ENCODE assay signal across 9 mouse cellular contexts in genomic region chr13:56600216-56600890, GRCm38 (mm10). TPM values are rescaled to one million over a fixed set of nuclear protein-coding genes. Genes with fewer than 3 reads are reported as not detected.
DNase-seq lines count a peak whose midpoint lies in the region; ATAC-seq lines count a peak whose summit lies in the region.
"Had no signal": no experiment of that assay in that cellular context is flagged by ENCODE, and none has a peak within 500 bp of the region (broad histone marks: within the 10 kb centered on the region; RNA-seq: fewer than 3 reads in every experiment).

No protein-coding gene starts in this region.

- H3K4me1 ChIP-seq in midbrain, embryonic 12.5 days: peaks cover 15% of the 10 kb centered on the region
- peaks cover 8% of the 10 kb centered on the region for H3K4me1 ChIP-seq in midbrain, embryonic 16.5 days (ENCODE audit: control insufficient read depth, insufficient read depth, low read length)
- H3K4me1 ChIP-seq in embryonic facial prominence, embryonic 15.5 days: peaks cover 46% of the 10 kb centered on the region
- peaks cover 8% of the 10 kb centered on the region for H3K4me1 ChIP-seq in midbrain, embryonic 11.5 days (ENCODE audit: control insufficient read depth, insufficient read depth, low read length)
- H3K4me1 ChIP-seq: liver, embryonic 13.5 days had no signal

- peak; percentile 60 for DNase-seq in heart, postnatal 25 days (ENCODE audit: low spot score)
- peak; percentile 57 for DNase-seq in lung, postnatal 10 days
- DNase-seq in right cerebral cortex, postnatal 36 days (ENCODE audit: low spot score in 2 of 2): no peak
- no peak for DNase-seq in midbrain, embryonic 11.5 days (ENCODE audit: low spot score, missing footprints)
- DNase-seq in frontal cortex, postnatal 36 days (ENCODE audit: low spot score in 2 of 2): no peak
- DNase-seq: liver, embryonic 13.5 days had no signal

- no peak overlapping the region for H3K4me2 ChIP-seq in midbrain, embryonic 12.5 days (replicated peaks)
- H3K4me2 ChIP-seq in midbrain, embryonic 16.5 days (ENCODE audit: low read length): no peak overlapping the region
- no peak overlapping the region for H3K4me2 ChIP-seq in embryonic facial prominence, embryonic 15.5 days (replicated peaks)
- no peak overlapping the region for H3K4me2 ChIP-seq in midbrain, embryonic 11.5 days
- H3K4me2 ChIP-seq: liver, embryonic 13.5 days had no signal

- H3K27ac ChIP-seq in midbrain, embryonic 12.5 days (replicated peaks): 0 out of 2 replicates have a peak overlapping the region, but pooled peaks have one; percentile 30
- H3K27ac ChIP-seq in midbrain, embryonic 16.5 days (ENCODE audit: low read length): no peak overlapping the region
- peak overlapping the region; percentile 84 for H3K27ac ChIP-seq in embryonic facial prominence, embryonic 15.5 days (replicated peaks)
- no peak overlapping the region for H3K27ac ChIP-seq in midbrain, embryonic 11.5 days (ENCODE audit: low read depth, low read length)
- H3K27ac ChIP-seq: liver, embryonic 13.5 days had no signal

- no peak overlapping the region for H3K9ac ChIP-seq in midbrain, embryonic 12.5 days (replicated peaks)
- H3K9ac ChIP-seq in midbrain, embryonic 16.5 days (ENCODE audit: low read depth, low read length): no peak overlapping the region
- no peak overlapping the region for H3K9ac ChIP-seq in embryonic facial prominence, embryonic 15.5 days
- no peak overlapping the region for H3K9ac ChIP-seq in midbrain, embryonic 11.5 days (ENCODE audit: low read length)
- H3K9ac ChIP-seq: liver, embryonic 13.5 days had no signal

- H3K36me3 ChIP-seq in midbrain, embryonic 12.5 days: no peaks in the 10 kb centered on the region
- no peaks in the 10 kb centered on the region for H3K36me3 ChIP-seq in midbrain, embryonic 16.5 days (ENCODE audit: control insufficient read depth, insufficient read depth, low read length)
- H3K36me3 ChIP-seq in embryonic facial prominence, embryonic 15.5 days: no peaks in the 10 kb centered on the region
- H3K36me3 ChIP-seq in midbrain, embryonic 11.5 days (ENCODE audit: control insufficient read depth, insufficient read depth, low read length): no peaks in the 10 kb centered on the region
- H3K36me3 ChIP-seq: liver, embryonic 13.5 days had no signal

- no peak for ATAC-seq in midbrain, embryonic 12.5 days (ENCODE audit: low FRiP score, low read depth)
- no peak for ATAC-seq in midbrain, embryonic 16.5 days
- ATAC-seq in embryonic facial prominence, embryonic 15.5 days (ENCODE audit: insufficient number of reproducible peaks, low FRiP score, low TSS enrichment, low read depth): no peak
- ATAC-seq in midbrain, embryonic 11.5 days (ENCODE audit: low FRiP score): no peak

- no peaks in the 10 kb centered on the region for H3K9me3 ChIP-seq in midbrain, embryonic 12.5 days
- H3K9me3 ChIP-seq in midbrain, embryonic 16.5 days (replicated peaks; ENCODE audit: control insufficient read depth, low read length, poor library complexity, severe bottlenecking): no peaks in the 10 kb centered on the region
- no peaks in the 10 kb centered on the region for H3K9me3 ChIP-seq in embryonic facial prominence, embryonic 15.5 days (replicated peaks)
- H3K9me3 ChIP-seq in midbrain, embryonic 11.5 days (ENCODE audit: control insufficient read depth, low read length): no peaks in the 10 kb centered on the region
- H3K9me3 ChIP-seq: liver, embryonic 13.5 days had no signal

- H3K27me3 ChIP-seq in midbrain, embryonic 12.5 days: peaks cover 16% of the 10 kb centered on the region; the same call in 1 of the 2 replicates
- no peaks in the 10 kb centered on the region for H3K27me3 ChIP-seq in midbrain, embryonic 16.5 days (ENCODE audit: control insufficient read depth, insufficient read depth, low read depth, low read length)
- H3K27me3 ChIP-seq in embryonic facial prominence, embryonic 15.5 days: no peaks in the 10 kb centered on the region
- no peaks in the 10 kb centered on the region for H3K27me3 ChIP-seq in midbrain, embryonic 11.5 days (ENCODE audit: control insufficient read depth, insufficient read depth, low read length)
- H3K27me3 ChIP-seq: liver, embryonic 13.5 days had no signal

- no peak overlapping the region for H3K4me3 ChIP-seq in midbrain, embryonic 12.5 days
- no peak overlapping the region for H3K4me3 ChIP-seq in midbrain, embryonic 16.5 days (ENCODE audit: low read depth, low read length)
- H3K4me3 ChIP-seq in embryonic facial prominence, embryonic 15.5 days (replicated peaks): no peak overlapping the region
- H3K4me3 ChIP-seq in midbrain, embryonic 11.5 days (ENCODE audit: low read depth, low read length): no peak overlapping the region
- H3K4me3 ChIP-seq: liver, embryonic 13.5 days had no signal

- intact Hi-C loops in heart, postnatal 25 days (cut with DNase I): no loop called here

- WGBS in midbrain, embryonic 12.5 days: 76% methylated on average over 10 of the region's 10 CpGs
- WGBS in midbrain, embryonic 16.5 days: 81% methylated on average over 10 of the region's 10 CpGs
- 30% methylated on average over 10 of the region's 10 CpGs for WGBS in embryonic facial prominence, embryonic 15.5 days
- 81% methylated on average over 10 of the region's 10 CpGs for WGBS in midbrain, embryonic 11.5 days

RNA-seq across cellular contexts. Expression of gene Tgfbi, which starts 9.0 kb away (rescaled TPM):
- polyA plus RNA-seq in midbrain, embryonic 12.5 days (2016; fragmentation: Nextera tagmentation; extraction: Ambion mirVana): 15.3 and 27.3 TPM in 2 replicates
- polyA plus RNA-seq in midbrain, embryonic 16.5 days (2015; fragmentation: Nextera tagmentation; extraction: Ambion mirVana): 2.9 and 4.1 TPM in 2 replicates
- 64.4 and 68.3 TPM in 2 replicates for polyA plus RNA-seq in embryonic facial prominence, embryonic 15.5 days (2015; fragmentation: Nextera tagmentation; extraction: Ambion mirVana)
- 10 to 100 TPM; 19.3 to 23.4 TPM for total RNA-seq in heart, postnatal 25 days (2021)
- polyA plus RNA-seq in midbrain, embryonic 11.5 days (2014; fragmentation: Nextera tagmentation; extraction: Ambion mirVana): 20.2 and 25.3 TPM in 2 replicates

RNA-seq across cellular contexts. Expression of gene Lect2, which starts 52.1 kb away (rescaled TPM):
- polyA plus RNA-seq in midbrain, embryonic 12.5 days (2016; fragmentation: Nextera tagmentation; extraction: Ambion mirVana): not detected in 2 replicates
- polyA plus RNA-seq in midbrain, embryonic 16.5 days (2015; fragmentation: Nextera tagmentation; extraction: Ambion mirVana): not detected in 2 replicates
- polyA plus RNA-seq in embryonic facial prominence, embryonic 15.5 days (2015; fragmentation: Nextera tagmentation; extraction: Ambion mirVana): not detected in 2 replicates
- total RNA-seq in heart, postnatal 25 days (2021): not detected
- polyA plus RNA-seq in midbrain, embryonic 11.5 days (2014; fragmentation: Nextera tagmentation; extraction: Ambion mirVana): not detected in 2 replicates

Comparison
In these comparisons a context has a peak if more than half of its experiments do, and no peak if none do; other contexts are left out.
1. H3K27ac ChIP-seq: peak in midbrain, embryonic 12.5 days (single experiment) and embryonic facial prominence, embryonic 15.5 days (single experiment); none in midbrain, embryonic 16.5 days (single experiment) and midbrain, embryonic 11.5 days (single experiment).
2. DNase-seq: peak in heart, postnatal 25 days (single experiment) and lung, postnatal 10 days (single experiment); none in right cerebral cortex, postnatal 36 days (0 of 2), midbrain, embryonic 11.5 days (single experiment) and frontal cortex, postnatal 36 days (0 of 2).